Mouse (Mus musculus) granulocyte monocyte progenitor cell, adult 5-6 weeks (primary cell): ENCODE data around the gene Prpf6. TPM values are rescaled to one million over a fixed set of nuclear protein-coding genes. Genes with fewer than 3 reads are reported as not detected.

Experiments used
- ATAC-seq: replicated peaks from 2 replicates; pipeline ENCODE4 v1.8.0; 2016; ENCODE audit warnings: mild to moderate bottlenecking, moderate TSS enrichment, inconsistent platforms; ENCODE audit not compliant: poor library complexity, severe bottlenecking
- total RNA-seq, 2 experiments: library from RNA; stranded (forward) in 1 of 2; stranded (reverse) in 1 of 2; fragments of 200-712, 200-1000 nt in 1 of 2; fragments of >200 nt in 1 of 2; fragmentation: Nextera tagmentation in 1 of 2; gene quantifications; 2 replicates each; pipeline ENCODE4 v1.2.3; 2014 to 2017

Prpf6 gene
- total RNA-seq, 2 experiments from 2014 or later = 30.8 to 71.6 TPM

GRCm38 (mm10) chr2:181578790-181579618, 12.7 kb upstream of the Prpf6 start:
- no peak for ATAC-seq

- no peak for ATAC-seq
These were observed 12.0 kb upstream of the Prpf6 start for GRCm38 (mm10) chr2:181579681-181580080.

- no peak for ATAC-seq
These were observed 11.4 kb upstream of the Prpf6 start for GRCm38 (mm10) chr2:181580131-181580772.

- peak; percentile 85 for ATAC-seq
These were observed 10.7 kb upstream of the Prpf6 start for GRCm38 (mm10) chr2:181581016-181581401.

- ATAC-seq = peak; percentile 73
These were observed 10.1 kb upstream of the Prpf6 start for GRCm38 (mm10) chr2:181581402-181582120.

GRCm38 (mm10) chr2:181582358-181582757, 9.3 kb upstream of the Prpf6 start:
- no peak for ATAC-seq

- no peak for ATAC-seq
These were observed 8.7 kb upstream of the Prpf6 start for GRCm38 (mm10) chr2:181582939-181583338.

- ATAC-seq = no peak
These were observed 8.0 kb upstream of the Prpf6 start for GRCm38 (mm10) chr2:181583460-181584257.

- no peak for ATAC-seq
These were observed 7.2 kb upstream of the Prpf6 start, which contains the start of gene Uckl1 for GRCm38 (mm10) chr2:181584411-181584942. Gene Uckl1, minus strand, starts transcription at chr2:181584892.

- no peak for ATAC-seq
These were observed 6.2 kb upstream of the Prpf6 start for GRCm38 (mm10) chr2:181585506-181585905.

GRCm38 (mm10) chr2:181586124-181586523, 5.5 kb upstream of the Prpf6 start:
- ATAC-seq = no peak

- no peak for ATAC-seq
These were observed 3.9 kb upstream of the Prpf6 start for GRCm38 (mm10) chr2:181587796-181588195.

- ATAC-seq = no peak
These were observed 3.4 kb upstream of the Prpf6 start for GRCm38 (mm10) chr2:181588229-181588780.

- ATAC-seq = no peak
These were observed 2.5 kb upstream of the Prpf6 start for GRCm38 (mm10) chr2:181589011-181589731.

GRCm38 (mm10) chr2:181589732-181590105, 1.9 kb upstream of the Prpf6 start:
- no peak for ATAC-seq

- ATAC-seq = no peak
These were observed 1.2 kb upstream of the Prpf6 start for GRCm38 (mm10) chr2:181590471-181590870.

- peak; percentile 42 for ATAC-seq
These were observed 768 bp downstream of the Prpf6 start, which contains the start of gene Zfp512b for GRCm38 (mm10) chr2:181592231-181593041. Gene Zfp512b, minus strand, starts transcription at chr2:181592803.

- peak; percentile 29 for ATAC-seq
These were observed 1.4 kb downstream of the Prpf6 start for GRCm38 (mm10) chr2:181593042-181593421.
